Mouse (Mus musculus) myocyte (in vitro differentiated cells): ENCODE measurements around the gene Lsm11.

ENCODE experiments used
- CEBPB ChIP-seq: IDR thresholded peaks from 2 replicates; pipeline ENCODE4 v1.6.1; 2011; ENCODE audit warnings: mild to moderate bottlenecking, moderate library complexity; ENCODE audit not compliant: poor library complexity, insufficient read depth, severe bottlenecking
- E2F4 ChIP-seq: IDR thresholded peaks from one replicate; pipeline ENCODE4 v1.6.1; 2011; ENCODE audit warnings: mild to moderate bottlenecking, control low read depth, moderate library complexity; ENCODE audit not compliant: insufficient read depth
- MAX ChIP-seq: IDR thresholded peaks from one replicate; pipeline ENCODE4 v1.6.1; 2011; ENCODE audit warnings: low read depth, mild to moderate bottlenecking, control low read depth
- MYOD1 ChIP-seq, 3 experiments: IDR thresholded peaks; one replicate each; pipeline ENCODE4 v1.6.1; 2011; ENCODE audit warnings: control low read depth in 2 of 3, low read depth in 2 of 3, mild to moderate bottlenecking in 2 of 3, moderate library complexity in 1 of 3; ENCODE audit not compliant: insufficient read length in 2 of 3, control insufficient read depth in 1 of 3
- MYOG ChIP-seq, 3 experiments: IDR thresholded peaks; one replicate each; pipeline ENCODE4 v1.6.1; 2011; ENCODE audit warnings: control low read depth in 2 of 3, low read depth in 2 of 3, mild to moderate bottlenecking in 2 of 3; ENCODE audit not compliant: insufficient read length in 2 of 3, control insufficient read depth in 1 of 3, insufficient read depth in 1 of 3
- POLR2A ChIP-seq: IDR thresholded peaks from one replicate; pipeline ENCODE4 v1.6.1; 2011; ENCODE audit warnings: low read depth, mild to moderate bottlenecking, control low read depth, moderate library complexity; ENCODE audit not compliant: insufficient read length
- SRF ChIP-seq: IDR thresholded peaks from one replicate; pipeline ENCODE4 v1.6.1; 2011; ENCODE audit warnings: low read depth; ENCODE audit not compliant: control insufficient read depth, insufficient read length
- TCF12 ChIP-seq: IDR thresholded peaks from one replicate; pipeline ENCODE4 v1.6.1; 2011; ENCODE audit warnings: mild to moderate bottlenecking, control low read depth; ENCODE audit not compliant: poor library complexity, insufficient read depth, severe bottlenecking
- TCF3 ChIP-seq: IDR thresholded peaks from one replicate; pipeline ENCODE4 v1.6.1; 2011; ENCODE audit warnings: low read depth, control low read depth; ENCODE audit not compliant: insufficient read length
- USF1 ChIP-seq: IDR thresholded peaks from one replicate; pipeline ENCODE4 v1.6.1; 2011; ENCODE audit warnings: low read depth, mild to moderate bottlenecking, control low read depth, moderate library complexity

DNA sequence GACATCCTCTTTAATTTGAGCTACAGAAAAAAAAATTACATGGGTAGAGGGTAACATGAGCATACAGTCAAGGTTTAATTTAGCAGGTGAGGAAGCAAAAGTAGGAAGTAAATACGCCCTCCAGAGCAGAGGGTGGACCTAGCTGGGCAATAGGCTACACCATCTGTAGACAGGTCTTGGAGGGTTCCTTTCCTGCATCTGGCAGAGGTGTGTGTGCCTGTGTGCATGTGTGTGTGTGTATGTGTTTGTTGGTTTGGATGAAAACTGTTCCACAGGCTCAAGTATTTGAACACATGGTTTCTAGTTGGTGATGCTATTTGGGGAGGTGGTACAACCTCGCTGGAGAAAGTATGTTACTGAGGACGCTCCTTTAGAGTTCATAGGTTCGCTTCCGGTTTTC is 28.9 kb upstream of the Lsm11 start:
- TF ChIP-seq USF1 (no peak), POLR2A (no peak), MYOG (IDR thresholded peaks at IDR 0.05; ENCODE audit: control insufficient read depth in 1 of 3, insufficient read depth in 1 of 3, insufficient read length in 2 of 3, low read depth in 2 of 3) (no peak), E2F4 (no peak), SRF (no peak), MYOD1 (IDR thresholded peaks at IDR 0.05; ENCODE audit: control insufficient read depth in 1 of 3, insufficient read length in 2 of 3, low read depth in 2 of 3) (no peak), MAX (no peak), CEBPB (no peak), TCF12 (no peak), TCF3 (no peak)
